Mouse (Mus musculus): ENCODE measurements around the gene F5. TPM values are rescaled to one million over a fixed set of nuclear protein-coding genes. Genes with fewer than 3 reads are reported as not detected.

F5 gene
- 0.27 and 0.32 TPM in 2 replicates for polyA plus RNA-seq (2016; fragmentation: Nextera tagmentation; extraction: Ambion mirVana)

- peak within 1 kb of the TSS; percentile 25; the same call in 1 of the 2 replicates for H3K4me2 ChIP-seq (replicated peaks)
Observed at GRCm38 (mm10) chr1:164151387-164152088, at the start of gene F5. F5 (plus strand) TSS chr1:164151838.

GRCm38 (mm10) chr1:164109763-164110162, 41.9 kb upstream of the F5 start:
- 86% methylated on average over 2 of the region's 2 CpGs for WGBS
- Histone ChIP-seq H3K4me2 (replicated peaks) (no peak overlapping the region), H3K4me1 (no peaks in the 10 kb centered on the region), H3K9ac (no peak overlapping the region), H3K4me3 (no peak overlapping the region), H3K9me3 (no peaks in the 10 kb centered on the region), H3K36me3 (no peaks in the 10 kb centered on the region), H3K27ac (no peak overlapping the region), H3K27me3 (no peaks in the 10 kb centered on the region; the same call in 1 of the 2 replicates)
- ATAC-seq (ENCODE audit: insufficient number of reproducible peaks, insufficient read depth, low FRiP score, low TSS enrichment): no peak

More at GRCm38 (mm10) chr1:164151387-164152088, at the start of gene F5:
- Histone ChIP-seq H3K4me3 (no peak within 1 kb of the TSS), H3K9ac (no peak within 1 kb of the TSS), H3K36me3 (no peaks in the 10 kb centered on the region), H3K9me3 (no peaks in the 10 kb centered on the region), H3K27me3 (peaks cover 4% of the 10 kb centered on the region; the same call in 1 of the 2 replicates), H3K27ac (no peak within 1 kb of the TSS), H3K4me1 (peaks cover 6% of the 10 kb centered on the region)
- ATAC-seq (ENCODE audit: insufficient number of reproducible peaks, insufficient read depth, low FRiP score, low TSS enrichment): no peak
- WGBS: 11% methylated on average over 16 of the region's 16 CpGs

GRCm38 (mm10) chr1:164110591-164111329, 40.9 kb upstream of the F5 start:
- Histone ChIP-seq H3K27me3 (no peaks in the 10 kb centered on the region; the same call in 1 of the 2 replicates), H3K4me3 (no peak overlapping the region), H3K4me1 (no peaks in the 10 kb centered on the region), H3K27ac (no peak overlapping the region), H3K9me3 (no peaks in the 10 kb centered on the region), H3K9ac (no peak overlapping the region), H3K36me3 (no peaks in the 10 kb centered on the region), H3K4me2 (replicated peaks) (no peak overlapping the region)
- no peak for ATAC-seq (ENCODE audit: insufficient number of reproducible peaks, insufficient read depth, low FRiP score, low TSS enrichment)
- WGBS: 92% methylated on average over 9 of the region's 9 CpGs

- Histone ChIP-seq H3K9me3 (no peaks in the 10 kb centered on the region), H3K27me3 (no peaks in the 10 kb centered on the region; the same call in 1 of the 2 replicates), H3K9ac (no peak overlapping the region), H3K36me3 (no peaks in the 10 kb centered on the region), H3K27ac (no peak overlapping the region), H3K4me1 (no peaks in the 10 kb centered on the region), H3K4me3 (no peak overlapping the region), H3K4me2 (replicated peaks) (no peak overlapping the region)
- ATAC-seq (ENCODE audit: insufficient number of reproducible peaks, insufficient read depth, low FRiP score, low TSS enrichment): no peak
- WGBS: 76% methylated on average over 5 of the region's 5 CpGs
Observed at GRCm38 (mm10) chr1:164114280-164114679, 37.4 kb upstream of the F5 start.

- Histone ChIP-seq H3K9ac (no peak within 1 kb of the TSS), H3K27me3 (no peaks in the 10 kb centered on the region), H3K4me2 (replicated peaks) (no peak within 1 kb of the TSS), H3K27ac (no peak within 1 kb of the TSS), H3K4me3 (no peak within 1 kb of the TSS), H3K36me3 (no peaks in the 10 kb centered on the region), H3K9me3 (no peaks in the 10 kb centered on the region), H3K4me1 (no peaks in the 10 kb centered on the region)
- no peak for ATAC-seq (ENCODE audit: insufficient number of reproducible peaks, insufficient read depth, low FRiP score, low TSS enrichment)
- 69% methylated on average over 8 of the region's 8 CpGs for WGBS
Observed at GRCm38 (mm10) chr1:164114947-164115493, 36.6 kb upstream of the F5 start, which contains the start of gene Selp. Selp (plus strand) TSS chr1:164115264.

- no peak for ATAC-seq (ENCODE audit: insufficient number of reproducible peaks, insufficient read depth, low FRiP score, low TSS enrichment)
- H3K36me3 ChIP-seq: no peaks in the 10 kb centered on the region
- WGBS: 80% methylated on average over 6 of the region's 6 CpGs
- H3K9me3 ChIP-seq: no peaks in the 10 kb centered on the region
- H3K27ac ChIP-seq: no peak overlapping the region
- no peak overlapping the region for H3K4me2 ChIP-seq (replicated peaks)
- no peak overlapping the region for H3K9ac ChIP-seq
- no peaks in the 10 kb centered on the region for H3K4me1 ChIP-seq
- no peaks in the 10 kb centered on the region for H3K27me3 ChIP-seq
- H3K4me3 ChIP-seq: no peak overlapping the region
Observed at GRCm38 (mm10) chr1:164115647-164116046, 36.0 kb upstream of the F5 start.

GRCm38 (mm10) chr1:164117869-164118268, 33.8 kb upstream of the F5 start:
- no peaks in the 10 kb centered on the region for H3K9me3 ChIP-seq
- no peak for ATAC-seq (ENCODE audit: insufficient number of reproducible peaks, insufficient read depth, low FRiP score, low TSS enrichment)
- WGBS: 91% methylated on average over 6 of the region's 6 CpGs
- H3K4me2 ChIP-seq (replicated peaks): no peak overlapping the region
- H3K36me3 ChIP-seq: no peaks in the 10 kb centered on the region
- H3K9ac ChIP-seq: no peak overlapping the region
- no peaks in the 10 kb centered on the region for H3K4me1 ChIP-seq
- no peak overlapping the region for H3K4me3 ChIP-seq
- H3K27me3 ChIP-seq: no peaks in the 10 kb centered on the region
- no peak overlapping the region for H3K27ac ChIP-seq

GRCm38 (mm10) chr1:164119892-164120776, 31.5 kb upstream of the F5 start:
- Histone ChIP-seq H3K9ac (no peak overlapping the region), H3K27ac (no peak overlapping the region), H3K4me3 (no peak overlapping the region), H3K9me3 (no peaks in the 10 kb centered on the region), H3K36me3 (no peaks in the 10 kb centered on the region), H3K27me3 (no peaks in the 10 kb centered on the region), H3K4me2 (replicated peaks) (no peak overlapping the region), H3K4me1 (no peaks in the 10 kb centered on the region)
- 73% methylated on average over 3 of the region's 3 CpGs for WGBS
- ATAC-seq (ENCODE audit: insufficient number of reproducible peaks, insufficient read depth, low FRiP score, low TSS enrichment): no peak

GRCm38 (mm10) chr1:164120777-164121158, 30.9 kb upstream of the F5 start:
- Histone ChIP-seq H3K4me2 (replicated peaks) (no peak overlapping the region), H3K36me3 (no peaks in the 10 kb centered on the region), H3K9ac (no peak overlapping the region), H3K4me3 (no peak overlapping the region), H3K9me3 (no peaks in the 10 kb centered on the region), H3K4me1 (no peaks in the 10 kb centered on the region), H3K27me3 (no peaks in the 10 kb centered on the region), H3K27ac (no peak overlapping the region)
- no peak for ATAC-seq (ENCODE audit: insufficient number of reproducible peaks, insufficient read depth, low FRiP score, low TSS enrichment)
- 84% methylated on average over 3 of the region's 3 CpGs for WGBS

GRCm38 (mm10) chr1:164123836-164124235, 27.8 kb upstream of the F5 start:
- Histone ChIP-seq H3K9me3 (no peaks in the 10 kb centered on the region), H3K4me1 (no peaks in the 10 kb centered on the region), H3K36me3 (no peaks in the 10 kb centered on the region), H3K27ac (no peak overlapping the region), H3K4me3 (no peak overlapping the region), H3K4me2 (replicated peaks) (no peak overlapping the region), H3K27me3 (no peaks in the 10 kb centered on the region), H3K9ac (no peak overlapping the region)
- 73% methylated on average over 3 of the region's 3 CpGs for WGBS
- ATAC-seq (ENCODE audit: insufficient number of reproducible peaks, insufficient read depth, low FRiP score, low TSS enrichment): no peak

GRCm38 (mm10) chr1:164130013-164130412, 21.6 kb upstream of the F5 start:
- ATAC-seq (ENCODE audit: insufficient number of reproducible peaks, insufficient read depth, low FRiP score, low TSS enrichment): no peak
- 72% methylated on average over 3 of the region's 3 CpGs for WGBS
- H3K9me3 ChIP-seq: no peaks in the 10 kb centered on the region
- no peak overlapping the region for H3K4me3 ChIP-seq
- no peak overlapping the region for H3K9ac ChIP-seq
- H3K36me3 ChIP-seq: no peaks in the 10 kb centered on the region
- H3K4me1 ChIP-seq: no peaks in the 10 kb centered on the region
- H3K27me3 ChIP-seq: no peaks in the 10 kb centered on the region
- H3K27ac ChIP-seq: no peak overlapping the region
- H3K4me2 ChIP-seq (replicated peaks): no peak overlapping the region

Measured in embryonic facial prominence, embryonic 12.5 days (tissue).